Mouse (Mus musculus): ENCODE data around the gene Gm20431. TPM values are rescaled to one million over a fixed set of nuclear protein-coding genes. Genes with fewer than 3 reads are reported as not detected.
"Not testable (repeated sequence)": the region's sequence is repeated elsewhere in the genome, so short reads cannot be mapped to it uniquely, and the experiment has no call there.

The Gm20431 gene
- polyA plus RNA-seq, 1 experiment from 2014 or later, result 9.1 TPM

GRCm38 (mm10) chr2:167649290-167650032, 11.8 kb downstream of the Gm20431 start:
- Histone ChIP-seq H3K4me2 (ENCODE audit: low read depth, low read length) (no peak overlapping the region), H3K9ac (ENCODE audit: low read depth, low read length) (no peak overlapping the region), H3K9me3 (ENCODE audit: control insufficient read depth, low read length) (no peaks in the 10 kb centered on the region), H3K36me3 (ENCODE audit: control insufficient read depth, insufficient read depth, low read length) (peaks cover 74% of the 10 kb centered on the region), H3K4me3 (ENCODE audit: low read depth, low read length) (no peak overlapping the region), H3K4me1 (ENCODE audit: control insufficient read depth, insufficient read depth, low read length) (no peaks in the 10 kb centered on the region), H3K27ac (replicated peaks; ENCODE audit: low read depth, low read length) (no peak overlapping the region), H3K27me3 (replicated peaks; ENCODE audit: control insufficient read depth, insufficient read depth, low read length) (no peaks in the 10 kb centered on the region)
- ATAC-seq (ENCODE audit: low read depth) (no peak), DNase-seq (ENCODE audit: low spot score) (no peak)
- 83% methylated on average over 12 of the region's 12 CpGs for WGBS

DNA sequence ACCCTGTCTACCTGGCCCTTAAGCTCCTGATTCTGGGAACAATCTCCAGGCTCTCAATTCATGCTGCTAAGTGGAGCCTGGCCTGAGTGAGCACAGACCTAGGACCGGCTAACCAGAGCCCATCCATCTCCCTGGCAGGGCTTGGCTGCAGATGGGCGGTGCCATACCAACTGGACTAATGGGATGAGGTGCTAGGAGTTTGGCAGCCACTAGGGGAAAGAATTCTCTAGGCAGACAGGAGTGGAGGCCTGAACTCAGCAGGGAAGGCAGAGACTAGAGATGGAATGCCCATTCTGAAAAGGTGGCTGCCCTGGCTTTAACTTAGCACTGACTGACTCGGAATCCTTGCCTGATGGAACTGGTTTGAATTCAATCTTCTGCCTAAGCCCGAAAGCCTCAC, 14.9 kb downstream of the Gm20431 start:
- Histone ChIP-seq H3K9me3 (ENCODE audit: control insufficient read depth, low read length) (no peaks in the 10 kb centered on the region), H3K9ac (ENCODE audit: low read depth, low read length) (no peak overlapping the region), H3K27ac (replicated peaks; ENCODE audit: low read depth, low read length) (no peak overlapping the region), H3K36me3 (ENCODE audit: control insufficient read depth, insufficient read depth, low read length) (peaks cover 62% of the 10 kb centered on the region), H3K4me3 (ENCODE audit: low read depth, low read length) (no peak overlapping the region), H3K4me2 (ENCODE audit: low read depth, low read length) (no peak overlapping the region), H3K4me1 (ENCODE audit: control insufficient read depth, insufficient read depth, low read length) (no peaks in the 10 kb centered on the region), H3K27me3 (replicated peaks; ENCODE audit: control insufficient read depth, insufficient read depth, low read length) (no peaks in the 10 kb centered on the region)
- 80% methylated on average over 4 of the region's 4 CpGs for WGBS
- DNase-seq (ENCODE audit: low spot score), result no peak
- ATAC-seq (ENCODE audit: low read depth), result no peak

DNA sequence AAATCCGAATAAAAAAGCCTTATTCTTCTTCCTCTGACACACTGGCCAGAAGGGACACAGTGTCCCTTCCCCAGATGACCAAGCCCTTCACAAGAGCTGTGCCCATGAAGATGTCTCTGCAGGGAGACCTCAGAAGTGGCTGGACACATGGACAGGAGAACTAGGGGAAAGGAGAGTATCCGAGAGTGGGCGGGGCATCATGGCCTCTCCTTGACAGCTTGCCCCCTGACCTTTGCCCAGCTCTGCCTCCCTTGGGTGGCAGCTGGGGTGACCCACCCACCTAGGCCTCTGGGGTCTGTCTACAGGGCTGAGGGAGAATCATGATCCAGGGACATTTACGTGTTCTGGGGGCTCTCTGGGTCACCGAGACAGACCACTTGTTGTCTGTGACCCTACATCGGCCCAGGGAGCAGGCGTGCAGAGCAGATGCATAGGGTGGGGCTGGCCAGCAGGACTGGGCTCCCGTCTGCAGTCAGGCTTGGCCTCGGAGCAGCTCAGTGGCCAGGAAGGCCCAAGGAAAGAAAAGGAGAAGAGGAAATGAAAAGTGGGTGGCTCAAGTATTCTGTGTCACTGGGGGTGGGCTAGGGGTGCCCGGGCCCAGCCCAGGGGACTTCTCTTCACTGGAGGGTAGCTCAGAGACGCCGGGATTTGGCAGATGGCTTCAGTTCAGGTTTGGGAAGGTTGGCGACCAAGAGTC, 17.8 kb downstream of the Gm20431 start:
- WGBS, result 78% methylated on average over 11 of the region's 13 CpGs
- H3K9ac ChIP-seq (ENCODE audit: low read depth, low read length); H3K9me3 ChIP-seq (ENCODE audit: control insufficient read depth, low read length); ATAC-seq (ENCODE audit: low read depth); H3K27ac ChIP-seq (replicated peaks; ENCODE audit: low read depth, low read length); H3K27me3 ChIP-seq (replicated peaks; ENCODE audit: control insufficient read depth, insufficient read depth, low read length); H3K4me3 ChIP-seq (ENCODE audit: low read depth, low read length); DNase-seq (ENCODE audit: low spot score); H3K4me1 ChIP-seq (ENCODE audit: control insufficient read depth, insufficient read depth, low read length); H3K4me2 ChIP-seq (ENCODE audit: low read depth, low read length): not testable (repeated sequence)
- H3K36me3 ChIP-seq (ENCODE audit: control insufficient read depth, insufficient read depth, low read length), result peaks cover 46% of the 10 kb centered on the region

GRCm38 (mm10) chr2:167642164-167642563, 19.1 kb downstream of the Gm20431 start:
- H3K36me3 ChIP-seq (ENCODE audit: control insufficient read depth, insufficient read depth, low read length), result peaks cover 35% of the 10 kb centered on the region
- H3K27ac ChIP-seq (replicated peaks; ENCODE audit: low read depth, low read length), result no peak overlapping the region
- H3K4me3 ChIP-seq (ENCODE audit: low read depth, low read length), result no peak overlapping the region
- no peak overlapping the region for H3K9ac ChIP-seq (ENCODE audit: low read depth, low read length)
- H3K27me3 ChIP-seq (replicated peaks; ENCODE audit: control insufficient read depth, insufficient read depth, low read length), result no peaks in the 10 kb centered on the region
- WGBS, result 87% methylated on average over 6 of the region's 6 CpGs
- H3K9me3 ChIP-seq (ENCODE audit: control insufficient read depth, low read length), result no peaks in the 10 kb centered on the region
- no peaks in the 10 kb centered on the region for H3K4me1 ChIP-seq (ENCODE audit: control insufficient read depth, insufficient read depth, low read length)
- DNase-seq (ENCODE audit: low spot score) (no peak), ATAC-seq (ENCODE audit: low read depth) (no peak)
- no peak overlapping the region for H3K4me2 ChIP-seq (ENCODE audit: low read depth, low read length)

- no peak overlapping the region for H3K27ac ChIP-seq (replicated peaks; ENCODE audit: low read depth, low read length)
- H3K9ac ChIP-seq (ENCODE audit: low read depth, low read length), result no peak overlapping the region
- WGBS, result 51% methylated on average over 8 of the region's 8 CpGs
- H3K27me3 ChIP-seq (replicated peaks; ENCODE audit: control insufficient read depth, insufficient read depth, low read length), result no peaks in the 10 kb centered on the region
- no peaks in the 10 kb centered on the region for H3K9me3 ChIP-seq (ENCODE audit: control insufficient read depth, low read length)
- H3K4me3 ChIP-seq (ENCODE audit: low read depth, low read length), result no peak overlapping the region
- peak; percentile 34; the same call in 1 of the 2 replicates for ATAC-seq (ENCODE audit: low read depth)
- no peaks in the 10 kb centered on the region for H3K4me1 ChIP-seq (ENCODE audit: control insufficient read depth, insufficient read depth, low read length)
- peaks cover 30% of the 10 kb centered on the region for H3K36me3 ChIP-seq (ENCODE audit: control insufficient read depth, insufficient read depth, low read length)
- no peak overlapping the region for H3K4me2 ChIP-seq (ENCODE audit: low read depth, low read length)
- no peak for DNase-seq (ENCODE audit: low spot score)
Measured at GRCm38 (mm10) chr2:167641337-167641736, 20.0 kb downstream of the Gm20431 start.

DNA sequence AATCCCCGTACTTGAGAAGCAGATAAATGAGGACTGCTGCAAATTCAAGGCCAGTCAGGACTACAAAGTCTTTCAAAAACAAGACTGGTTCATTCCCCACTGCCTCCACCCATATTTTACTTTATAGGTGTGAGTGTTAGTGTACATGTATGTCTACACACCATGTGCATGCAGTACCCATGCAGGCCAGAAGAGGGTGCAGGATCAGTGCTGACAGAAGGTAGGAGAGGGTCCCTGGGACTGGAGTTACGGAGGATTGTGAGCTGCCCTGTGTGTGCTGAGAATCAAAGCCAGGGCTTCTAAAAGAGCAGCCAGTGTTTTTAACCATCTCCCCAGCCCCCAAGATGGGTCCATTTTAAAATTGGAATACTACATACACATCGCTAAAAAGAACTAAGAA, 21.0 kb downstream of the Gm20431 start:
- Histone ChIP-seq H3K36me3 (ENCODE audit: control insufficient read depth, insufficient read depth, low read length) (peaks cover 24% of the 10 kb centered on the region), H3K27ac (replicated peaks; ENCODE audit: low read depth, low read length) (no peak overlapping the region), H3K4me1 (ENCODE audit: control insufficient read depth, insufficient read depth, low read length) (no peaks in the 10 kb centered on the region), H3K4me2 (ENCODE audit: low read depth, low read length) (no peak overlapping the region), H3K9ac (ENCODE audit: low read depth, low read length) (no peak overlapping the region), H3K4me3 (ENCODE audit: low read depth, low read length) (no peak overlapping the region), H3K27me3 (replicated peaks; ENCODE audit: control insufficient read depth, insufficient read depth, low read length) (no peaks in the 10 kb centered on the region), H3K9me3 (ENCODE audit: control insufficient read depth, low read length) (no peaks in the 10 kb centered on the region)
- DNase-seq (ENCODE audit: low spot score), result no peak
- no peak for ATAC-seq (ENCODE audit: low read depth)
- WGBS, result 81% methylated on average over 3 of the region's 3 CpGs

- no peaks in the 10 kb centered on the region for H3K27me3 ChIP-seq (replicated peaks; ENCODE audit: control insufficient read depth, insufficient read depth, low read length)
- ATAC-seq (ENCODE audit: low read depth) (no peak), DNase-seq (ENCODE audit: low spot score) (no peak)
- H3K9ac ChIP-seq (ENCODE audit: low read depth, low read length), result peak overlapping the region; percentile 46; the same call in 1 of the 2 replicates
- peak overlapping the region; percentile 33 for H3K4me3 ChIP-seq (ENCODE audit: low read depth, low read length)
- H3K9me3 ChIP-seq (ENCODE audit: control insufficient read depth, low read length), result no peaks in the 10 kb centered on the region
- 71% methylated on average over 7 of the region's 7 CpGs for WGBS
- H3K36me3 ChIP-seq (ENCODE audit: control insufficient read depth, insufficient read depth, low read length), result no peaks in the 10 kb centered on the region
- H3K4me2 ChIP-seq (ENCODE audit: low read depth, low read length), result peak overlapping the region; percentile 58
- no peak overlapping the region for H3K27ac ChIP-seq (replicated peaks; ENCODE audit: low read depth, low read length)
- peaks cover 15% of the 10 kb centered on the region for H3K4me1 ChIP-seq (ENCODE audit: control insufficient read depth, insufficient read depth, low read length)
Measured at GRCm38 (mm10) chr2:167634865-167635512, 26.3 kb downstream of the Gm20431 start.

- H3K4me1 ChIP-seq (ENCODE audit: control insufficient read depth, insufficient read depth, low read length), result peaks cover 21% of the 10 kb centered on the region
- H3K9ac ChIP-seq (ENCODE audit: low read depth, low read length), result peak overlapping the region; percentile 47
- WGBS, result 0% methylated on average over 15 of the region's 15 CpGs
- no peaks in the 10 kb centered on the region for H3K36me3 ChIP-seq (ENCODE audit: control insufficient read depth, insufficient read depth, low read length)
- peak overlapping the region; percentile 58 for H3K4me2 ChIP-seq (ENCODE audit: low read depth, low read length)
- no peaks in the 10 kb centered on the region for H3K27me3 ChIP-seq (replicated peaks; ENCODE audit: control insufficient read depth, insufficient read depth, low read length)
- H3K4me3 ChIP-seq (ENCODE audit: low read depth, low read length), result peak overlapping the region; percentile 33
- no peaks in the 10 kb centered on the region for H3K9me3 ChIP-seq (ENCODE audit: control insufficient read depth, low read length)
- peak overlapping the region; percentile 63 for H3K27ac ChIP-seq (replicated peaks; ENCODE audit: low read depth, low read length)
- ATAC-seq (ENCODE audit: low read depth) (peak; percentile 50), DNase-seq (ENCODE audit: low spot score) (peak; percentile 99)
Measured at GRCm38 (mm10) chr2:167634338-167634770, 26.9 kb downstream of the Gm20431 start.

Measured in embryonic facial prominence, embryonic 14.5 days (tissue).